Mouse (Mus musculus) heart, postnatal 0 days (tissue): ENCODE measurements around the gene 2310009B15Rik.

Source experiments
- CTCF ChIP-seq: IDR thresholded peaks from 2 replicates; pipeline ENCODE4 v1.5.1; 2016; ENCODE audit warnings: antibody characterized with exemption, control low read depth, low read depth
- EP300 ChIP-seq: IDR thresholded peaks from 2 replicates; pipeline ENCODE4 v1.6.1; 2016; ENCODE audit warnings: antibody characterized with exemption, low read depth

GRCm38 (mm10) chr1:138848511-138849109, 8.0 kb downstream of the 2310009B15Rik start, which contains the start of gene Lhx9:
- TF ChIP-seq CTCF, result no peak
- TF ChIP-seq EP300, result no peak
